Mouse (Mus musculus) hindlimb bud, embryonic 11.5 days (tissue): Measurements from ENCODE around the gene Tlx1.

Experiments used
- DNase-seq: peaks from one replicate; pipeline ENCODE4 v3.0.0-alpha.2; 2012; ENCODE audit warnings: low read depth, low spot score; ENCODE audit errors: extremely low spot score

Tlx1 gene

GRCm38 (mm10) chr19:45150490-45151181 lies at the start of gene Tlx1:
Tlx1 (plus strand) TSS chr19:45150680.
- no peak for DNase-seq

GRCm38 (mm10) chr19:45105591-45105990 lies 44.9 kb upstream of the Tlx1 start:
- DNase-seq: no peak

GRCm38 (mm10) chr19:45106689-45107088 lies 43.8 kb upstream of the Tlx1 start:
- no peak for DNase-seq

- no peak for DNase-seq
These were observed 39.8 kb upstream of the Tlx1 start for GRCm38 (mm10) chr19:45110681-45111080.

GRCm38 (mm10) chr19:45112444-45112843 lies 38.0 kb upstream of the Tlx1 start:
- no peak for DNase-seq

- DNase-seq: no peak
These were observed 36.6 kb upstream of the Tlx1 start for GRCm38 (mm10) chr19:45113791-45114460.

- DNase-seq: no peak
These were observed 35.7 kb upstream of the Tlx1 start for GRCm38 (mm10) chr19:45114772-45115171.

GRCm38 (mm10) chr19:45116798-45117197 lies 33.7 kb upstream of the Tlx1 start:
- DNase-seq: no peak

- DNase-seq: no peak
These were observed 18.4 kb upstream of the Tlx1 start for GRCm38 (mm10) chr19:45131966-45132628.

GRCm38 (mm10) chr19:45142531-45142930 lies 7.9 kb upstream of the Tlx1 start:
- DNase-seq: no peak

GRCm38 (mm10) chr19:45143214-45143895 lies 7.1 kb upstream of the Tlx1 start:
- DNase-seq: no peak

- DNase-seq: no peak
These were observed 3.4 kb upstream of the Tlx1 start for GRCm38 (mm10) chr19:45147071-45147470.

- DNase-seq: no peak
These were observed 1.1 kb downstream of the Tlx1 start for GRCm38 (mm10) chr19:45151361-45152182.

- DNase-seq: no peak
These were observed 1.7 kb downstream of the Tlx1 start for GRCm38 (mm10) chr19:45152183-45152650.

GRCm38 (mm10) chr19:45153311-45154058 lies 3.0 kb downstream of the Tlx1 start:
- DNase-seq: no peak

GRCm38 (mm10) chr19:45154059-45154386 lies 3.5 kb downstream of the Tlx1 start:
- no peak for DNase-seq

- no peak for DNase-seq
These were observed 4.0 kb downstream of the Tlx1 start for GRCm38 (mm10) chr19:45154521-45154920.

GRCm38 (mm10) chr19:45155141-45155790 lies 4.8 kb downstream of the Tlx1 start:
- DNase-seq: no peak

- no peak for DNase-seq
These were observed 5.3 kb downstream of the Tlx1 start for GRCm38 (mm10) chr19:45155791-45156186.
